Mouse (Mus musculus) embryonic facial prominence, embryonic 14.5 days (tissue): ENCODE data around the gene Strip2. TPM values are rescaled to one million over a fixed set of nuclear protein-coding genes. Genes with fewer than 3 reads are reported as not detected.

Experiments
- ATAC-seq: fragments of 200-750 bp; cut with Nextera tagmentation; 2 replicates; pipeline ENCODE4 v1.8.0; 2017; ENCODE audit warnings: low read depth, moderate number of reproducible peaks, moderate TSS enrichment
- DNase-seq: peaks from one replicate; pipeline ENCODE4 v3.0.0-alpha.2; 2015; ENCODE audit warnings: low spot score
- H3K27ac ChIP-seq: fragments of 300-500 bp; sonication (generic); replicated peaks from 2 replicates; pipeline ENCODE4 v1.5.1; 2014; ENCODE audit warnings: low read depth, mild to moderate bottlenecking, low read length, moderate library complexity
- H3K27me3 ChIP-seq: fragments of 300-500 bp; sonication (generic); replicated peaks from 2 replicates; pipeline ENCODE4 v1.6.1; 2014; ENCODE audit warnings: low read length; ENCODE audit not compliant: control insufficient read depth, insufficient read depth
- H3K36me3 ChIP-seq: fragments of 300-500 bp; sonication (generic); 2 replicates; pipeline ENCODE4 v1.6.1; 2014; ENCODE audit warnings: low read length, mixed read lengths; ENCODE audit not compliant: control insufficient read depth, insufficient read depth
- H3K4me1 ChIP-seq: fragments of 300-500 bp; sonication (generic); 2 replicates; pipeline ENCODE4 v1.6.1; 2014; ENCODE audit warnings: antibody characterized with exemption, low read length; ENCODE audit not compliant: control insufficient read depth, insufficient read depth
- H3K4me2 ChIP-seq: fragments of 300-500 bp; sonication (generic); 2 replicates; pipeline ENCODE4 v1.6.1; 2014; ENCODE audit warnings: low read depth, mild to moderate bottlenecking, low read length, moderate library complexity, mixed read lengths
- H3K4me3 ChIP-seq: fragments of 300-500 bp; sonication (generic); 2 replicates; pipeline ENCODE4 v1.5.1; 2014; ENCODE audit warnings: low read depth, mild to moderate bottlenecking, low read length
- H3K9ac ChIP-seq: fragments of 300-500 bp; sonication (generic); 2 replicates; pipeline ENCODE4 v1.6.1; 2014; ENCODE audit warnings: low read depth, mild to moderate bottlenecking, low read length, moderate library complexity, mixed read lengths
- H3K9me3 ChIP-seq: fragments of 300-500 bp; sonication (generic); 2 replicates; pipeline ENCODE4 v1.6.1; 2016; ENCODE audit warnings: low read length; ENCODE audit not compliant: control insufficient read depth
- WGBS: fragments of 180-500 bp; shearing (Covaris S2); extraction: QIAGEN DNeasy Blood & Tissue Kit; methylation state at CpG from one replicate; pipeline ENCODE4 v1.1.7; 2014; 5-methylcytosine and 5-hydroxymethylcytosine counted together
- polyA plus RNA-seq: library from polyadenylated mRNA; unstranded; fragments of >200 nt; fragmentation: Nextera tagmentation; extraction: Ambion mirVana; gene quantifications from 2 replicates; pipeline ENCODE4 v1.2.1, GENCODE M21; 2014

Gene Strip2
- polyA plus RNA-seq, 1 experiment from 2014 or later, result 1.5 TPM

- no peak overlapping the region for H3K4me2 ChIP-seq
- ATAC-seq, result no peak
These were observed 2.7 kb upstream of the Strip2 start for GRCm38 (mm10) chr6:29914136-29914535.

DNA sequence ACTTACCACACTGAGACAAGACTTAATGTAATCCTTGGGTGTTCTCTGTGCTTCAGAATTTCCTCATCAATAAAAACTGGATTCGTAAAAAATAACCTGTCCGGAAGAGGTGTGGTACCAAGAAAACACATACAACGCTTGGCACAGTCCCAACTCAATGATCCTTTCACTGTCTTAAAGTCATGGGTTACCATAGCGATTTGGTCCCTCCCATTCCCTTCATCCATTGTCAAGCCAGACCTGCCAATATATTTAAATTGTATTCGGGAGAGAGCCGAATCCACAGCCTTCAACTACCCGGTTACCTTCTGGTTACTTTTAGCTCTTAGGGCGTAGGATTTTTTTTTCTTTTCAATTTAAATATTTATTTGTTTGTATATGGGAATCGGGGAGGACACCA is 976 bp upstream of the Strip2 start:
- Histone ChIP-seq H3K4me1 (peaks cover 4% of the 10 kb centered on the region; the same call in 1 of the 2 replicates), H3K9me3 (no peaks in the 10 kb centered on the region), H3K27ac (no peak overlapping the region), H3K36me3 (0 out of 2 replicates have a peak, but pooled peaks cover under 1% of the 10 kb centered on the region), H3K9ac (no peak overlapping the region), H3K27me3 (peaks cover 13% of the 10 kb centered on the region), H3K4me2 (no peak overlapping the region), H3K4me3 (no peak overlapping the region)
- ATAC-seq, result no peak
- no peak for DNase-seq
- 40% methylated on average over 9 of the region's 9 CpGs for WGBS

More at GRCm38 (mm10) chr6:29914136-29914535, 2.7 kb upstream of the Strip2 start:
- H3K4me1 ChIP-seq, result peaks cover 4% of the 10 kb centered on the region; the same call in 1 of the 2 replicates
- peaks cover 14% of the 10 kb centered on the region; the same call in 1 of the 2 replicates for H3K36me3 ChIP-seq
- H3K27ac ChIP-seq, result no peak overlapping the region
- no peak for DNase-seq
- no peak overlapping the region for H3K4me3 ChIP-seq
- H3K27me3 ChIP-seq, result peaks cover 13% of the 10 kb centered on the region
- no peaks in the 10 kb centered on the region for H3K9me3 ChIP-seq
- no peak overlapping the region for H3K9ac ChIP-seq

GRCm38 (mm10) chr6:29917383-29917720 is 540 bp downstream of the Strip2 start:
- peak overlapping the region; percentile 75 for H3K4me3 ChIP-seq
- WGBS, result under 1% methylated on average over 17 of the region's 21 CpGs
- peak; percentile 73 for ATAC-seq

DNA sequence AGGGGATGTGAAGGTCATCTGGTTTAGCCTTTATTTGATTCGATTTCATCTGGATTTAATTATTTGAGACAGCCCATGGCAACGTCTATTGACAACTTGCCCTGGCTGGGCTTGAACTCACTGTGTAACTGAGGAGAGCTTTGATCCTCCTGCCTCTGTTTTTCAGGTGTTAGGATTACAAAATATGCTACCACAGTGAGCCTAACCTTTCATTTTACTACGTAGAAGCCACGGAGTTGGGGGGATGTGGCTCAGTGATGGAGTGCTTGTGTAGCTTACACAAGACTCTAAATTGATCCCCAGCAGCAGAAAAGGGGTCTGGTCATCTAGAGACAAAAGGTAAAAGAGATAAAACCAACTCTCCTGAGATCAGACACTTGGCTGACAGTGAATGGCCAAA is 1.1 kb downstream of the Strip2 start:
- DNase-seq, result no peak
- no peaks in the 10 kb centered on the region for H3K9me3 ChIP-seq
- H3K27ac ChIP-seq, result no peak overlapping the region
- no peaks in the 10 kb centered on the region for H3K36me3 ChIP-seq
- peaks cover 4% of the 10 kb centered on the region; the same call in 1 of the 2 replicates for H3K4me1 ChIP-seq
- peak overlapping the region; percentile 75 for H3K4me3 ChIP-seq
- H3K27me3 ChIP-seq, result peaks cover 13% of the 10 kb centered on the region
- ATAC-seq, result no peak
- 32% methylated on average over 4 of the region's 4 CpGs for WGBS
- H3K9ac ChIP-seq, result no peak overlapping the region
- peak overlapping the region; percentile 95 for H3K4me2 ChIP-seq

More at GRCm38 (mm10) chr6:29917383-29917720, 540 bp downstream of the Strip2 start:
- Histone ChIP-seq H3K27ac (no peak overlapping the region), H3K4me1 (peaks cover 4% of the 10 kb centered on the region; the same call in 1 of the 2 replicates), H3K9ac (peak overlapping the region; percentile 64), H3K4me2 (peak overlapping the region; percentile 95), H3K36me3 (no peaks in the 10 kb centered on the region), H3K9me3 (no peaks in the 10 kb centered on the region), H3K27me3 (peaks cover 13% of the 10 kb centered on the region)
- DNase-seq, result peak; percentile 38

- Histone ChIP-seq H3K9me3 (no peaks in the 10 kb centered on the region), H3K36me3 (no peaks in the 10 kb centered on the region), H3K4me2 (no peak overlapping the region), H3K27ac (no peak overlapping the region), H3K4me3 (no peak overlapping the region), H3K9ac (no peak overlapping the region), H3K27me3 (peaks cover 6% of the 10 kb centered on the region), H3K4me1 (no peaks in the 10 kb centered on the region)
- no peak for DNase-seq
- ATAC-seq, result no peak
- WGBS, result 70% methylated on average over 4 of the region's 4 CpGs
These were observed 6.7 kb downstream of the Strip2 start for GRCm38 (mm10) chr6:29923501-29923900.

GRCm38 (mm10) chr6:29925594-29926219 is 8.9 kb downstream of the Strip2 start:
- H3K4me1 ChIP-seq, result no peaks in the 10 kb centered on the region
- H3K9ac ChIP-seq, result no peak overlapping the region
- no peaks in the 10 kb centered on the region for H3K36me3 ChIP-seq
- H3K4me3 ChIP-seq, result no peak overlapping the region
- ATAC-seq, result no peak
- H3K27me3 ChIP-seq, result no peaks in the 10 kb centered on the region
- H3K27ac ChIP-seq, result no peak overlapping the region
- DNase-seq, result no peak
- 76% methylated on average over 6 of the region's 6 CpGs for WGBS
- no peaks in the 10 kb centered on the region for H3K9me3 ChIP-seq
- H3K4me2 ChIP-seq, result no peak overlapping the region

DNA sequence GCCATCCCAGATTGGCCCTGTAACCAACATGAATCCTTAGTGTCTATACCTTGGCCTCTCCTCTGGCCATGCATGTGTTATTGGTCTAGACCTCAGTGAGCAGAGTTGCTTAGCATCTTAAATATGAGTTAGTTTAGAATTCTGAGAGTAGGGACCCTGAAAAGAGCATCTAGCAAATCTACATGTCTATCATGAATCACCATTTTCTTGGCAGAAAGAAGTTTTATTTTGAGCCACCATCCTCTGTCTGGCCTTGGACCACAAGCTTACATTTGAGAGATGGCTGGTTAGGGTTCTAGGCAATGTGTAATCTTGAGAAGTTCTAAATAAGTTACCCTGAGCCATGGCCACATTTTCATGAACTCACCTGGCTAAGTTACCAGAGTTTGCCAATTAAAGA is 13.3 kb downstream of the Strip2 start:
- no peaks in the 10 kb centered on the region for H3K36me3 ChIP-seq
- ATAC-seq (no peak), DNase-seq (no peak)
- H3K27ac ChIP-seq, result no peak overlapping the region
- H3K9ac ChIP-seq, result no peak overlapping the region
- no peaks in the 10 kb centered on the region for H3K27me3 ChIP-seq
- no peak overlapping the region for H3K4me3 ChIP-seq
- no peaks in the 10 kb centered on the region for H3K4me1 ChIP-seq
- H3K4me2 ChIP-seq, result no peak overlapping the region
- no peaks in the 10 kb centered on the region for H3K9me3 ChIP-seq

DNA sequence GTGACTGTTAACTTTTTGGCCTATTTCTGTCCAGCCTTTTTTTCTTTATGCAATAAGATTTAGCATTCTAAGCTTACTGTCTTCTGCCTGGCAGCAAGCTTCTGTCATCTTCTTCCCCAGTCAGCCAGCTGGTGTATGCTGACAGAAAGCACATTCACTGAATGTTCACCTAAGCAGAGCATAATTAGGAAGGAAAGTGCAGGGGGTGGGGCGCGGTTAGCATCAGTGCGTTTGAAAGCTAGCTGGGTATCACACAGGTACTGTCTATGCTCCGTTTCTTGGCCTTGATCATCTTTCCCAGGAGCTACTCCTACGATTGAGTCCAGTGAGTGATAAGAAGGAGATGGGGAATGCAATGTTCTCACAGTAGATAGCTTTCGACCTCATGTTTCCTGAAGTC is 13.9 kb downstream of the Strip2 start:
- ATAC-seq, result no peak
- no peak overlapping the region for H3K27ac ChIP-seq
- no peak overlapping the region for H3K9ac ChIP-seq
- H3K4me1 ChIP-seq, result no peaks in the 10 kb centered on the region
- H3K9me3 ChIP-seq, result no peaks in the 10 kb centered on the region
- H3K4me3 ChIP-seq, result no peak overlapping the region
- 68% methylated on average over 6 of the region's 6 CpGs for WGBS
- no peak for DNase-seq
- H3K36me3 ChIP-seq, result no peaks in the 10 kb centered on the region
- no peaks in the 10 kb centered on the region for H3K27me3 ChIP-seq
- no peak overlapping the region for H3K4me2 ChIP-seq

DNA sequence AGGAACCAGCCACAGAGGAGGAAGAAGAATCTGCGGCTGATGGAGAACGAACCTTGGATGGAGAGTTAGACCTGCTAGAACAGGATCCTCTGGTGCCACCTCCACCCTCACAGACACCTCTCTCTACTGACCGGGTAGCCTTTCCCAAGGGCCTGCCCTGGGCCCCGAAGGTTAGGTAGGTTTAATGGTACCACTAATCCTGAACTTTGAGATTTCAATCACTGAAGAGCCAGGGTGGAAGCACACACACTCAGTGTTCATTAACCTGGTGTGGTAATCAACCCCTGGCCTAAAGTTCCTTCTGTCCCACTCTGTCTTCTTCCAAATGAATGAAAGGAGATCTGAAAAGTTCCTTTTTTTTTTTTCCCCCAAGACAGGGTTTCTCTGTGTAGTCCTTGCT is 14.4 kb downstream of the Strip2 start:
- Histone ChIP-seq H3K4me2 (no peak overlapping the region), H3K9me3 (no peaks in the 10 kb centered on the region), H3K27ac (no peak overlapping the region), H3K27me3 (no peaks in the 10 kb centered on the region), H3K9ac (no peak overlapping the region), H3K4me1 (no peaks in the 10 kb centered on the region), H3K36me3 (no peaks in the 10 kb centered on the region), H3K4me3 (no peak overlapping the region)
- ATAC-seq (no peak), DNase-seq (no peak)
- WGBS, result 86% methylated on average over 4 of the region's 4 CpGs
